Mouse (Mus musculus): ENCODE data around the gene Lrfn2.

- TF ChIP-seq POLR2A (IDR thresholded peaks at IDR 0.05; ENCODE audit: borderline replicate concordance, extremely low read depth, insufficient read depth, insufficient read length, poor library complexity, severe bottlenecking) (no peak), CTCF (IDR thresholded peaks at IDR 0.05; ENCODE audit: borderline replicate concordance, extremely low read depth, insufficient read depth, insufficient read length) (no peak)
These were observed 30.5 kb downstream of the Lrfn2 start for GRCm38 (mm10) chr17:48962646-48963045.
